Mouse (Mus musculus): Measurements from ENCODE around the gene Ppm1h. TPM values are rescaled to one million over a fixed set of nuclear protein-coding genes. Genes with fewer than 3 reads are reported as not detected.

Gene Ppm1h
- total and polyA plus RNA-seq, 2 experiments from 2014 or later: 31.1 to 31.7 TPM

DNA sequence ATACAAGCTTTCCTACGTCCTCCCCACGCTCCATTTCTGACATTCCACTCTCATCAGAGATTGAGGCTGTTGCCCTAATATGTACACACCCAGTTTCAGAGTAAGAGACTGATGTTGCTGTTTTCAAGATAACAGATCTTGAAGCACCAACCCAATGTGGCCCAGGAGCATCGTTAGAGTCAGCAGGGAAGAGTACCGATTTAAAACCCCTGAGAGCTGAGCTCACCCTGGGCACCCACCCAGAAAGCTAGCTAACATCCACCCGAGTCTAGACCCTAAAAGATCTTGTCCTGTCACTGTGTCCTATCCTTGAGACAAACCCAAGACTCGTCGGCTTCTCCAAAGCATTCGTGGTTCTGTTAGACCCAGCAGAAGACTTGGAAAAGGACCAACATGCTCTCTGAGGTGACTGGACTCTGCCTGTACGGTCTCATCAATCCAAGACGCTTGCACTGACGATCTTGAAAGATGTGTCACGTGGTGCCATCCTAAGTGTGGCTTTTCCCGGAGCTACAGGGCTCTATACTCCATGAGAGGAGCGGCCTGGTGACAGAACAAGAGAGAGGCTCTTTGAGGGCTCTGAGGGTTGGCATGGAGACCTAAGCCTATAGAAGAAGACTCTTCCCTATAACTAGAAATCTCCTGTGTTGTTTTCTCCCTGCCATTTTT is 212.3 kb downstream of the Ppm1h start:
- Histone ChIP-seq H3K27ac (ENCODE audit: low read depth, low read length) (no peak overlapping the region), H3K36me3 (ENCODE audit: insufficient read depth) (no peaks in the 10 kb centered on the region), H3K4me2 (ENCODE audit: low read depth) (no peak overlapping the region), H3K4me3 (ENCODE audit: low read depth, low read length) (no peak overlapping the region), H3K4me1 (ENCODE audit: insufficient read depth) (peaks cover 29% of the 10 kb centered on the region), H3K27me3 (ENCODE audit: insufficient read depth, low read length) (no peaks in the 10 kb centered on the region), H3K9me3 (ENCODE audit: low read length) (no peaks in the 10 kb centered on the region), H3K9ac (no peak overlapping the region)
- no peak for TF ChIP-seq CTCF (IDR thresholded peaks at IDR 0.05; ENCODE audit: low read depth)
- WGBS: 82% methylated on average over 14 of the region's 14 CpGs
- no peak for ATAC-seq
- DNase-seq: no peak

DNA sequence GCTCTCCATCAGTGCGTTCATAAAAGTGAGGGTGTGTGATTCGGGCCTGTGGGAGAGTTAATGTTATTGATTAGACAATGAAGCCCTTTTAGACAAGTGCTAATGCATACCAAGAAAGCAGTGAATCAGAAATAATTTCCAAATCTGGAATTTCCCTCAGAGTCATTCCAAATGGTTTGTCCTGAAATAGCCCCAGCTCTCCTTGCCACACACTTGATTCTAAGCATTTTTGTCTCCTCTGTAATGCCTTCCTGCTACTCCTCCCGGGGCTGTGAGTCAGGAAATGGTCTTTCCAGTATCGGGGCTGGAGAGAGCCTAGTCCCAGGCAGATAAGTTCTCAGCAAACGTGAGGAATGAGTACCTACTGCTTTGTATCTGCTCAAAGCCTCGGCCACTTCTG is 212.9 kb downstream of the Ppm1h start:
- TF ChIP-seq CTCF (IDR thresholded peaks at IDR 0.05; ENCODE audit: low read depth): no peak
- H3K27ac ChIP-seq (ENCODE audit: low read depth, low read length): no peak overlapping the region
- no peaks in the 10 kb centered on the region for H3K36me3 ChIP-seq (ENCODE audit: insufficient read depth)
- DNase-seq (no peak), ATAC-seq (no peak)
- no peak overlapping the region for H3K4me2 ChIP-seq (ENCODE audit: low read depth)
- 68% methylated on average over 6 of the region's 6 CpGs for WGBS
- no peaks in the 10 kb centered on the region for H3K27me3 ChIP-seq (ENCODE audit: insufficient read depth, low read length)
- H3K9ac ChIP-seq: no peak overlapping the region
- peaks cover 26% of the 10 kb centered on the region for H3K4me1 ChIP-seq (ENCODE audit: insufficient read depth)
- H3K9me3 ChIP-seq (ENCODE audit: low read length): no peaks in the 10 kb centered on the region
- no peak overlapping the region for H3K4me3 ChIP-seq (ENCODE audit: low read depth, low read length)

DNA sequence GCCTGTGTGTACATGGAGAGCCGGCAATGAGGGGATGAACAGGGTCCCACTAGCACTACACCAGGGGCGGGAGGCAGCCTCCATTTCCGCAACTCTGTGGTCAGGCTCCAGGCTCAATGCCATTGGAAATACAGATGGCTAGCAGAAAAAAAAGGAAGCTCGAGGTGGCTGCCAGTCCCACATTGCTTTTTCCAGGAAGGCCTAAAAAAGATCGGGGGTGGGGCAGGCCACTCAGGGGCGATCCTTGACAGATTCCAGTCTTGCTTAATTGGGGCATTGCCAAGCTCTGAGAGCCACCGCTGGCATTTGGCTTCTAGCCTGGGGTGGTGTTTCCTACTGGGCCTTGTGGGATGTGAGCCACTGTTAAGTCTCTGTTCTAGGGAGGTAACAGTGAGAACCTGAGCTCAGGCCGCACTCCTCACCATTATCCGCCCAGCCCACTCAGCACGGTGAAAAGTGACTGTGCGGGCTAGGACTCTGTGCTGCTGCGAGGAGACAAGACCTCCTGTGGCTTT is 216.1 kb downstream of the Ppm1h start:
- Histone ChIP-seq H3K4me3 (ENCODE audit: low read depth, low read length) (no peak overlapping the region), H3K27me3 (ENCODE audit: insufficient read depth, low read length) (no peaks in the 10 kb centered on the region), H3K4me2 (ENCODE audit: low read depth) (no peak overlapping the region), H3K4me1 (ENCODE audit: insufficient read depth) (peaks cover 6% of the 10 kb centered on the region; the same call in 1 of the 2 replicates), H3K36me3 (ENCODE audit: insufficient read depth) (no peaks in the 10 kb centered on the region), H3K27ac (ENCODE audit: low read depth, low read length) (peak overlapping the region; percentile 10; the same call in 1 of the 2 replicates), H3K9me3 (ENCODE audit: low read length) (no peaks in the 10 kb centered on the region), H3K9ac (no peak overlapping the region)
- 50% methylated on average over 12 of the region's 12 CpGs for WGBS
- ATAC-seq: peak; percentile 63
- no peak for TF ChIP-seq CTCF (IDR thresholded peaks at IDR 0.05; ENCODE audit: low read depth)
- peak; percentile 45 for DNase-seq

DNA sequence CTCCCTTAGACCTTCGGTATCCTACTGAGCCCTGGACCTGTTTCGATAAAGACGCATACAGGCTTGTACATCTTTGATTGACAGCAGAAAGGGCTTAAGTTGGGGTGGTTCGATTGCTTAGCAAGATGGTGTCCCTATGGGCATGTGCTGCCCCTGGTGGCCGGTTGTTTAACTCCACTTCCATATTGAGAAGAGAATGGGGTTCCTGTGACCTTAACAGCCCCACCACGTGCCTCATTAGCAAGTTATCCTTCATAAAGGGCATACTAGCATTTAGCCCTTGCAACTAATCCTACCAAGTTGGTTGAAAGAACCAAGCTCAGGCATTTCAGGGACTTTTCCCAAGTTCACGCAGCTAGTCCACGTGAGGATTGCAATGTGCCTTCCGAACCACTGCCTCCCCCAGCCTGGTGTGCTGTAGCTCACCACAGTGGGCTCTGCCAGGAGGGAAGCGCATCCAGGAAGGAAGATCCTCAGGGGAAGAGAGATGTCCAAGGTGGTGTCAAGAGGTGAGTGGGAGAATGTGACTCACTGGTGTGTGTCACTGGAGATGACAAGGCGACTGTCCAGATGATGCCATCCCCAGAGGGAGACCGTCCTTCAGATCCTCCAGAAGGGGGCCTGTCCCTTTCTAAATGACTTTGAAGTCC is 216.7 kb downstream of the Ppm1h start:
- peak; percentile 37 for DNase-seq
- Histone ChIP-seq H3K4me1 (ENCODE audit: insufficient read depth) (peaks cover 7% of the 10 kb centered on the region; the same call in 1 of the 2 replicates), H3K27ac (ENCODE audit: low read depth, low read length) (peak overlapping the region; percentile 10; the same call in 1 of the 2 replicates), H3K36me3 (ENCODE audit: insufficient read depth) (no peaks in the 10 kb centered on the region), H3K9me3 (ENCODE audit: low read length) (no peaks in the 10 kb centered on the region), H3K9ac (no peak overlapping the region), H3K4me2 (ENCODE audit: low read depth) (no peak overlapping the region), H3K4me3 (ENCODE audit: low read depth, low read length) (no peak overlapping the region), H3K27me3 (ENCODE audit: insufficient read depth, low read length) (no peaks in the 10 kb centered on the region)
- peak; percentile 64 for TF ChIP-seq CTCF (IDR thresholded peaks at IDR 0.05; ENCODE audit: low read depth)
- 71% methylated on average over 12 of the region's 12 CpGs for WGBS
- ATAC-seq: peak; percentile 73

DNA sequence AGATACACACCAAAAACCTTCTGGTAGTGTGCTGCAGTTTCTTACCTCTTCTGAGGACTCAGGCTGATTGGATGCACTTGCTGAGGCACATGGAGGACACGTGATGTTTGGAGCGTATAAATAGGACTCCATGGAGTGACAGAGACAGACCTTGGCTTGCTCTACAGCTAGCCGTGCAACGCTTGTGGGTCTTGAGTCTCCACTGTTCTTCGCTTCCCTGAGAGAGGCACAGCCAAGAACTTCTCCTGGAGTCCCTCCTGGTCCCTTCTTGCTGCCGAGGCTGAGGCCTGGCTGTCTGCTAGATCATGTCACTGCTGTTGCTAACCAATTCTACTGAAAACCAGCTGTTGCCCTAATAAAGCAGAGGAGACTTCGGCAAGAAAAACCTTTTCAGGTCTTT is 221.4 kb downstream of the Ppm1h start:
- ATAC-seq (no peak), DNase-seq (no peak)
- no peak for TF ChIP-seq CTCF (IDR thresholded peaks at IDR 0.05; ENCODE audit: low read depth)
- no peak overlapping the region for H3K4me3 ChIP-seq (ENCODE audit: low read depth, low read length)
- H3K4me2 ChIP-seq (ENCODE audit: low read depth): no peak overlapping the region
- 0 out of 2 replicates have a peak, but pooled peaks cover 4% of the 10 kb centered on the region for H3K4me1 ChIP-seq (ENCODE audit: insufficient read depth)
- H3K9me3 ChIP-seq (ENCODE audit: low read length): no peaks in the 10 kb centered on the region
- H3K27ac ChIP-seq (ENCODE audit: low read depth, low read length): no peak overlapping the region
- 70% methylated on average over 7 of the region's 7 CpGs for whole genome bisulfite sequencing
- H3K9ac ChIP-seq: no peak overlapping the region
- H3K36me3 ChIP-seq (ENCODE audit: insufficient read depth): no peaks in the 10 kb centered on the region
- no peaks in the 10 kb centered on the region for H3K27me3 ChIP-seq (ENCODE audit: insufficient read depth, low read length)

DNA sequence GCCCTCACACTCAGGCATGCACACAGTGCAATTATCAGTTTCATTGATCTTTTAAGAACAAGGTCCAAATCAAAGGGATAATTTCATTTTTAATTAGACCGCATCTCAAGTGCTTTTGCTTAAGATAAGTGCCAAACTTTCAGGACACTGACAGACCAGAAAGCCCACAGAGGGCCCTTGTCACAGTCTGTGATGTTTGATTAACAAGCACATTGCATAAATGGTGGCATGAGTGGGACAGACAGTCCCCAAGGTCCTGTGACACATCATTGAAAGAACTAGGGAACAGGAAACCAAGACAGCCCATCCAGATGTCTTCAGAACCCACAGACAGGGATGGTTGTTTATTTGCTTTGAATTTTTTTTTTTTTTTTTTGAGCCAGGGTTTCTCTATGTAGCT is 221.9 kb downstream of the Ppm1h start:
- Histone ChIP-seq H3K9ac (no peak overlapping the region), H3K27me3 (ENCODE audit: insufficient read depth, low read length) (no peaks in the 10 kb centered on the region), H3K9me3 (ENCODE audit: low read length) (no peaks in the 10 kb centered on the region), H3K4me3 (ENCODE audit: low read depth, low read length) (no peak overlapping the region), H3K36me3 (ENCODE audit: insufficient read depth) (no peaks in the 10 kb centered on the region), H3K4me2 (ENCODE audit: low read depth) (no peak overlapping the region), H3K4me1 (ENCODE audit: insufficient read depth) (0 out of 2 replicates have a peak, but pooled peaks cover 4% of the 10 kb centered on the region), H3K27ac (ENCODE audit: low read depth, low read length) (no peak overlapping the region)
- WGBS: 58% methylated on average over 1 of the region's 1 CpGs
- no peak for ATAC-seq
- no peak for TF ChIP-seq CTCF (IDR thresholded peaks at IDR 0.05; ENCODE audit: low read depth)
- no peak for DNase-seq

DNA sequence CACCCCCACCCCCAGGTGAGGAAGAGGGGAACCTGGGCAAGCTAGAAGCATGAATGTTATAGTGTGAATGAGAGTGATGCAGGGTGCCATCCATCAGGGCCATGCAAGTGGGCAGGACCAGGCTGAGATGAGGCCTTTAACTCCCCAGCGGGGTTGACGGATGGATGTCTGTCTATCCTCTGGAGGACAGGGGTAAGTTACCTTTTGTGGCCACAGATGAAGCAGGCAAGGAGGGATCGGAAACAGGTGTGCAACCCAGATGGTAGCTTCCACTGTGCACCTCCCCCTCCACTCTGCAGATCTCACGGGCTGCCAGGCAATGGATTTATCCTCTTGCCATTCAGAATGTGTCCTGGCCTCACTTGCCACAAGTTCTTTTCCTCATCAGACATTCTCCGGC is 222.8 kb downstream of the Ppm1h start:
- no peaks in the 10 kb centered on the region for H3K9me3 ChIP-seq (ENCODE audit: low read length)
- TF ChIP-seq CTCF (IDR thresholded peaks at IDR 0.05; ENCODE audit: low read depth): no peak
- no peak for DNase-seq
- H3K4me1 ChIP-seq (ENCODE audit: insufficient read depth): 0 out of 2 replicates have a peak, but pooled peaks cover 4% of the 10 kb centered on the region
- no peak overlapping the region for H3K27ac ChIP-seq (ENCODE audit: low read depth, low read length)
- H3K9ac ChIP-seq: no peak overlapping the region
- WGBS: 77% methylated on average over 5 of the region's 5 CpGs
- H3K4me3 ChIP-seq (ENCODE audit: low read depth, low read length): no peak overlapping the region
- no peaks in the 10 kb centered on the region for H3K36me3 ChIP-seq (ENCODE audit: insufficient read depth)
- ATAC-seq: no peak
- H3K27me3 ChIP-seq (ENCODE audit: insufficient read depth, low read length): no peaks in the 10 kb centered on the region
- no peak overlapping the region for H3K4me2 ChIP-seq (ENCODE audit: low read depth)

Data from forebrain, postnatal 0 days (tissue).